Mouse (Mus musculus) heart, embryonic 15.5 days (tissue): ENCODE data around the gene Fahd2a. TPM values are rescaled to one million over a fixed set of nuclear protein-coding genes. Genes with fewer than 3 reads are reported as not detected.

ENCODE experiments used
- ATAC-seq: fragments of 200-750 bp; cut with Nextera tagmentation; replicated peaks from 2 replicates; pipeline ENCODE4 v1.8.0; 2017; ENCODE audit warnings: low read depth, moderate TSS enrichment; ENCODE audit not compliant: insufficient number of reproducible peaks, insufficient read depth, low FRiP score
- H3K27ac ChIP-seq: fragments of 300-500 bp; sonication (generic); 2 replicates; pipeline ENCODE4 v1.5.1; 2015; ENCODE audit warnings: mild to moderate bottlenecking, inconsistent platforms
- H3K27me3 ChIP-seq: fragments of 300-500 bp; sonication (generic); 2 replicates; pipeline ENCODE4 v1.6.1; 2015; ENCODE audit warnings: inconsistent platforms
- H3K36me3 ChIP-seq: fragments of 300-500 bp; sonication (generic); 2 replicates; pipeline ENCODE4 v1.6.1; 2015; ENCODE audit warnings: mild to moderate bottlenecking, inconsistent platforms
- H3K4me1 ChIP-seq: fragments of 300-500 bp; sonication (generic); replicated peaks from 2 replicates; pipeline ENCODE4 v1.6.1; 2015; ENCODE audit warnings: inconsistent platforms
- H3K4me2 ChIP-seq: fragments of 300-500 bp; sonication (generic); 2 replicates; pipeline ENCODE4 v1.6.1; 2015; ENCODE audit warnings: inconsistent platforms, mild to moderate bottlenecking, moderate library complexity
- H3K4me3 ChIP-seq: fragments of 300-500 bp; sonication (generic); 2 replicates; pipeline ENCODE4 v1.5.1; 2015; ENCODE audit warnings: mild to moderate bottlenecking, inconsistent platforms
- H3K9ac ChIP-seq: fragments of 300-500 bp; sonication (generic); 2 replicates; pipeline ENCODE4 v1.6.1; 2015; ENCODE audit warnings: mild to moderate bottlenecking, inconsistent platforms
- H3K9me3 ChIP-seq: fragments of 300-500 bp; sonication (generic); replicated peaks from 2 replicates; pipeline ENCODE4 v1.6.1; 2016; ENCODE audit warnings: inconsistent platforms
- WGBS: fragments of 180-500 bp; shearing (Covaris S2); methylation state at CpG from one replicate; pipeline ENCODE4 v1.1.7; 2015; ENCODE audit warnings: mixed read lengths; 5-methylcytosine and 5-hydroxymethylcytosine counted together
- polyA plus RNA-seq: library from polyadenylated mRNA; unstranded; fragments of >200 nt; fragmentation: Nextera tagmentation; extraction: Ambion mirVana; gene quantifications from 2 replicates; pipeline ENCODE4 v1.2.1, GENCODE M21; 2015

Gene Fahd2a
- polyA plus RNA-seq, 1 experiment from 2014 or later, result 30.8 TPM

- Histone ChIP-seq H3K4me3 (no peak overlapping the region), H3K4me2 (no peak overlapping the region), H3K27ac (no peak overlapping the region), H3K4me1 (no peaks in the 10 kb centered on the region), H3K9ac (no peak overlapping the region), H3K27me3 (peaks cover 5% of the 10 kb centered on the region; the same call in 1 of the 2 replicates), H3K36me3 (no peaks in the 10 kb centered on the region), H3K9me3 (no peaks in the 10 kb centered on the region)
- 11% methylated on average over 3 of the region's 3 CpGs for WGBS
- no peak for ATAC-seq
Observed at GRCm38 (mm10) chr2:127430238-127430637, 14.1 kb downstream of the Fahd2a start.

- no peak within 1 kb of the TSS for H3K4me2 ChIP-seq
- WGBS, result 83% methylated on average over 17 of the region's 17 CpGs
- H3K27me3 ChIP-seq, result 0 out of 2 replicates have a peak, but pooled peaks cover 5% of the 10 kb centered on the region
- H3K27ac ChIP-seq, result no peak within 1 kb of the TSS
- H3K4me1 ChIP-seq, result no peaks in the 10 kb centered on the region
- H3K9ac ChIP-seq, result no peak within 1 kb of the TSS
- no peaks in the 10 kb centered on the region for H3K9me3 ChIP-seq
- no peaks in the 10 kb centered on the region for H3K36me3 ChIP-seq
- no peak within 1 kb of the TSS for H3K4me3 ChIP-seq
- ATAC-seq, result no peak
Observed at GRCm38 (mm10) chr2:127424977-127425376, 19.4 kb downstream of the Fahd2a start, which contains the start of gene Gpat2. Gpat2 (plus strand) TSS chr2:127425199.

GRCm38 (mm10) chr2:127418266-127418970 is 25.9 kb downstream of the Fahd2a start:
- 57% methylated on average over 10 of the region's 10 CpGs for WGBS
- Histone ChIP-seq H3K9me3 (no peaks in the 10 kb centered on the region), H3K27ac (no peak overlapping the region), H3K9ac (no peak overlapping the region), H3K4me2 (no peak overlapping the region), H3K27me3 (no peaks in the 10 kb centered on the region), H3K4me1 (no peaks in the 10 kb centered on the region), H3K4me3 (no peak overlapping the region), H3K36me3 (no peaks in the 10 kb centered on the region)
- ATAC-seq, result no peak

GRCm38 (mm10) chr2:127416706-127417105 is 27.7 kb downstream of the Fahd2a start:
- Histone ChIP-seq H3K36me3 (no peaks in the 10 kb centered on the region), H3K27ac (no peak overlapping the region), H3K4me1 (peaks cover 2% of the 10 kb centered on the region; the same call in 1 of the 2 replicates), H3K4me3 (no peak overlapping the region), H3K4me2 (no peak overlapping the region), H3K9ac (no peak overlapping the region), H3K9me3 (no peaks in the 10 kb centered on the region), H3K27me3 (no peaks in the 10 kb centered on the region)
- ATAC-seq, result no peak
- WGBS, result 50% methylated on average over 3 of the region's 3 CpGs

GRCm38 (mm10) chr2:127415806-127416205 is 28.6 kb downstream of the Fahd2a start:
- H3K4me3 ChIP-seq, result no peak overlapping the region
- no peaks in the 10 kb centered on the region for H3K9me3 ChIP-seq
- H3K4me1 ChIP-seq, result peaks cover 11% of the 10 kb centered on the region
- no peaks in the 10 kb centered on the region for H3K27me3 ChIP-seq
- WGBS, result 64% methylated on average over 10 of the region's 10 CpGs
- H3K4me2 ChIP-seq, result no peak overlapping the region
- H3K36me3 ChIP-seq, result no peaks in the 10 kb centered on the region
- no peak overlapping the region for H3K9ac ChIP-seq
- H3K27ac ChIP-seq, result no peak overlapping the region
- ATAC-seq, result no peak

- WGBS, result 46% methylated on average over 6 of the region's 6 CpGs
- Histone ChIP-seq H3K4me3 (no peak overlapping the region), H3K4me1 (peaks cover 18% of the 10 kb centered on the region), H3K9me3 (no peaks in the 10 kb centered on the region), H3K9ac (no peak overlapping the region), H3K27ac (peak overlapping the region; percentile 60), H3K4me2 (no peak overlapping the region), H3K27me3 (no peaks in the 10 kb centered on the region; the same call in 1 of the 2 replicates), H3K36me3 (no peaks in the 10 kb centered on the region)
- ATAC-seq, result peak; percentile 78
Observed at GRCm38 (mm10) chr2:127411126-127411525, 33.2 kb downstream of the Fahd2a start.

- ATAC-seq, result no peak
- no peak overlapping the region for H3K27ac ChIP-seq
- H3K4me2 ChIP-seq, result no peak overlapping the region
- H3K9ac ChIP-seq, result no peak overlapping the region
- H3K9me3 ChIP-seq, result no peaks in the 10 kb centered on the region
- peaks cover 24% of the 10 kb centered on the region for H3K4me1 ChIP-seq
- no peak overlapping the region for H3K4me3 ChIP-seq
- WGBS, result 82% methylated on average over 7 of the region's 7 CpGs
- H3K27me3 ChIP-seq, result no peaks in the 10 kb centered on the region
- no peaks in the 10 kb centered on the region for H3K36me3 ChIP-seq
Observed at GRCm38 (mm10) chr2:127398738-127399137, 45.6 kb downstream of the Fahd2a start.

GRCm38 (mm10) chr2:127394606-127395161 is 49.7 kb downstream of the Fahd2a start:
- no peak for ATAC-seq
- H3K4me1 ChIP-seq, result peaks cover 19% of the 10 kb centered on the region
- H3K27me3 ChIP-seq, result no peaks in the 10 kb centered on the region
- no peaks in the 10 kb centered on the region for H3K9me3 ChIP-seq
- WGBS, result 57% methylated on average over 5 of the region's 5 CpGs
- no peak overlapping the region for H3K27ac ChIP-seq
- H3K4me2 ChIP-seq, result no peak overlapping the region
- no peaks in the 10 kb centered on the region for H3K36me3 ChIP-seq
- H3K4me3 ChIP-seq, result no peak overlapping the region
- no peak overlapping the region for H3K9ac ChIP-seq

- H3K4me3 ChIP-seq, result no peak overlapping the region
- no peak overlapping the region for H3K9ac ChIP-seq
- WGBS, result 33% methylated on average over 3 of the region's 3 CpGs
- H3K4me2 ChIP-seq, result no peak overlapping the region
- H3K36me3 ChIP-seq, result no peaks in the 10 kb centered on the region
- no peak for ATAC-seq
- 0 out of 2 replicates have a peak, but pooled peaks cover 4% of the 10 kb centered on the region for H3K27me3 ChIP-seq
- H3K9me3 ChIP-seq, result no peaks in the 10 kb centered on the region
- H3K27ac ChIP-seq, result no peak overlapping the region
- H3K4me1 ChIP-seq, result peaks cover 19% of the 10 kb centered on the region
Observed at GRCm38 (mm10) chr2:127391323-127391722, 53.0 kb downstream of the Fahd2a start.

- ATAC-seq, result no peak
- no peak overlapping the region for H3K9ac ChIP-seq
- WGBS, result 70% methylated on average over 4 of the region's 4 CpGs
Observed at GRCm38 (mm10) chr2:127390846-127391245, 53.5 kb downstream of the Fahd2a start.

GRCm38 (mm10) chr2:127390352-127390751 is 54.0 kb downstream of the Fahd2a start:
- ATAC-seq, result no peak

More at GRCm38 (mm10) chr2:127390846-127391245, 53.5 kb downstream of the Fahd2a start:
- H3K9me3 ChIP-seq, result no peaks in the 10 kb centered on the region
- H3K36me3 ChIP-seq, result no peaks in the 10 kb centered on the region
- no peak overlapping the region for H3K4me3 ChIP-seq
- 0 out of 2 replicates have a peak, but pooled peaks cover 4% of the 10 kb centered on the region for H3K27me3 ChIP-seq
- H3K4me1 ChIP-seq, result peaks cover 14% of the 10 kb centered on the region
- H3K4me2 ChIP-seq, result no peak overlapping the region
- no peak overlapping the region for H3K27ac ChIP-seq

More at GRCm38 (mm10) chr2:127390352-127390751, 54.0 kb downstream of the Fahd2a start:
- Histone ChIP-seq H3K4me2 (no peak overlapping the region), H3K27ac (no peak overlapping the region), H3K9ac (no peak overlapping the region), H3K4me3 (no peak overlapping the region), H3K9me3 (no peaks in the 10 kb centered on the region), H3K4me1 (peaks cover 9% of the 10 kb centered on the region), H3K36me3 (no peaks in the 10 kb centered on the region), H3K27me3 (0 out of 2 replicates have a peak, but pooled peaks cover 4% of the 10 kb centered on the region)
- WGBS, result 53% methylated on average over 3 of the region's 3 CpGs
